Mouse (Mus musculus) lung, embryonic 16.5 days (tissue): ENCODE measurements around the gene Cnot11. TPM values are rescaled to one million over a fixed set of nuclear protein-coding genes. Genes with fewer than 3 reads are reported as not detected.
"Not testable (repeated sequence)": the region's sequence is repeated elsewhere in the genome, so short reads cannot be mapped to it uniquely, and the experiment has no call there.

Experiments used
- ATAC-seq: fragments of 200-750 bp; cut with Nextera tagmentation; 2 replicates; pipeline ENCODE4 v1.8.0; 2017; ENCODE audit warnings: low read depth, mild to moderate bottlenecking, moderate library complexity
- H3K27ac ChIP-seq: fragments of 300-500 bp; sonication (generic); 2 replicates; pipeline ENCODE4 v1.5.1; 2014; ENCODE audit warnings: mild to moderate bottlenecking, control low read depth, low read length
- H3K27me3 ChIP-seq: fragments of 300-500 bp; sonication (generic); 2 replicates; pipeline ENCODE4 v1.6.1; 2014; ENCODE audit warnings: low read depth, low read length, mixed read lengths; ENCODE audit not compliant: control insufficient read depth, insufficient read depth
- H3K36me3 ChIP-seq: fragments of 300-500 bp; sonication (generic); 2 replicates; pipeline ENCODE4 v1.6.1; 2014; ENCODE audit warnings: low read length; ENCODE audit not compliant: control insufficient read depth, insufficient read depth
- H3K4me1 ChIP-seq: fragments of 300-500 bp; sonication (generic); replicated peaks from 2 replicates; pipeline ENCODE4 v1.6.1; 2014; ENCODE audit warnings: low read length, mixed read lengths; ENCODE audit not compliant: control insufficient read depth, insufficient read depth
- H3K4me2 ChIP-seq: fragments of 300-500 bp; sonication (generic); 2 replicates; pipeline ENCODE4 v1.6.1; 2014; ENCODE audit warnings: low read depth, low read length, control low read depth
- H3K4me3 ChIP-seq: fragments of 300-500 bp; sonication (generic); 2 replicates; pipeline ENCODE4 v1.5.1; 2014; ENCODE audit warnings: mild to moderate bottlenecking, low read length, control low read depth
- H3K9ac ChIP-seq: fragments of 300-500 bp; sonication (generic); 2 replicates; pipeline ENCODE4 v1.6.1; 2014; ENCODE audit warnings: low read length, control low read depth
- H3K9me3 ChIP-seq: fragments of 300-500 bp; sonication (generic); 2 replicates; pipeline ENCODE4 v1.6.1; 2016; ENCODE audit warnings: low read length; ENCODE audit not compliant: control insufficient read depth
- WGBS: fragments of 180-500 bp; shearing (Covaris S2); extraction: QIAGEN DNeasy Blood & Tissue Kit; methylation state at CpG from one replicate; pipeline ENCODE4 v1.1.7; 2014; 5-methylcytosine and 5-hydroxymethylcytosine counted together
- polyA plus RNA-seq: library from polyadenylated mRNA; unstranded; fragments of >200 nt; fragmentation: Nextera tagmentation; extraction: Ambion mirVana; gene quantifications from 2 replicates; pipeline ENCODE4 v1.2.1, GENCODE M21; 2015

Cnot11 gene
- polyA plus RNA-seq, 1 experiment from 2014 or later = 11.7 TPM

GRCm38 (mm10) chr1:39583173-39583572 is 48.4 kb downstream of the Cnot11 start:
- peaks cover 2% of the 10 kb centered on the region; the same call in 1 of the 2 replicates for H3K4me1 ChIP-seq
- no peak overlapping the region for H3K27ac ChIP-seq
- no peaks in the 10 kb centered on the region for H3K36me3 ChIP-seq
- H3K27me3 ChIP-seq = no peaks in the 10 kb centered on the region; the same call in 1 of the 2 replicates
- H3K9me3 ChIP-seq = no peaks in the 10 kb centered on the region
- WGBS = 79% methylated on average over 9 of the region's 9 CpGs
- H3K4me2 ChIP-seq = no peak overlapping the region
- H3K9ac ChIP-seq = no peak overlapping the region
- H3K4me3 ChIP-seq = no peak overlapping the region
- ATAC-seq = no peak

DNA sequence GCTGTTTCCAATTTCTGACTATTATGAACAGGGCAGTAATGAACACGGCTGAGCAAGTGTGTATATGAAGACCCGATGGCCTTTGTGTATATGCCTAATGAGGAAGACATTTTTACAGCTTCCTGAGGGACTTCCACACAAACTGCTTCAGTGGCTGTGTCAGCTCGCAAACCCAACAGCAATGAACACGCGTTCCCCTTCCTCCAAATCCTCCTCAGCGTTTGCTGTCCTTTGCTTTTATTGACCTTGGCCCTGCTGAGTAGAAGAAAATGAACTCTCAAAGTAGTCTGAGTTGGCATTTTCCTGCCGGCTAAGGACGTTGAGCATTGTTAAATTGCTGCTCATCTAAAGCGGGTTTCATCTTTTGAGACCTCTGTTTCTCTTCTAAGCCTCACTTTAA is 50.6 kb downstream of the Cnot11 start:
- no peaks in the 10 kb centered on the region; the same call in 1 of the 2 replicates for H3K27me3 ChIP-seq
- WGBS = 78% methylated on average over 9 of the region's 9 CpGs
- H3K4me2 ChIP-seq = no peak overlapping the region
- no peaks in the 10 kb centered on the region for H3K4me1 ChIP-seq
- no peak overlapping the region for H3K4me3 ChIP-seq
- no peaks in the 10 kb centered on the region for H3K36me3 ChIP-seq
- no peaks in the 10 kb centered on the region for H3K9me3 ChIP-seq
- ATAC-seq = no peak
- no peak overlapping the region for H3K9ac ChIP-seq
- H3K27ac ChIP-seq = no peak overlapping the region

DNA sequence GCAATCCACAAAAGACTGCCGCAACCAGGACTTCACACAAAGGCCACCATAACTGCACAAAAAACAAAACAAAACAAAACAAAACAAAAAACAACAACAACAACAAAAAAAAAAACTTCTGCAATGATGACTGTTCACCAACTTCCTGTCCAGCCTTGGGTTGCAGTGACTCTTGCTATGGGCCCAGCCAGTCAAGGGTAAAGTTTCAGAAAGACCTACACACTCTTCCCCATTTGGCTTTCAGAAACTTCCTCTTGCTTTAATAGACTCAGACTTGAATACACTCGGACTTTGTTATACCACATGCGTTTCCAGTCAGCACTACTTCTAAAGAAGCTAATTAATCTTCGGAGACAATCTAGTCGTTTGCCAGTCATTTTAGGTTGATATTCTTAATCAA is 55.4 kb downstream of the Cnot11 start:
- WGBS = 73% methylated on average over 5 of the region's 5 CpGs
- Histone ChIP-seq H3K27ac (no peak overlapping the region), H3K9ac (no peak overlapping the region), H3K27me3 (no peaks in the 10 kb centered on the region), H3K9me3 (no peaks in the 10 kb centered on the region), H3K36me3 (no peaks in the 10 kb centered on the region), H3K4me1 (no peaks in the 10 kb centered on the region), H3K4me3 (no peak overlapping the region), H3K4me2 (no peak overlapping the region)
- ATAC-seq = no peak

DNA sequence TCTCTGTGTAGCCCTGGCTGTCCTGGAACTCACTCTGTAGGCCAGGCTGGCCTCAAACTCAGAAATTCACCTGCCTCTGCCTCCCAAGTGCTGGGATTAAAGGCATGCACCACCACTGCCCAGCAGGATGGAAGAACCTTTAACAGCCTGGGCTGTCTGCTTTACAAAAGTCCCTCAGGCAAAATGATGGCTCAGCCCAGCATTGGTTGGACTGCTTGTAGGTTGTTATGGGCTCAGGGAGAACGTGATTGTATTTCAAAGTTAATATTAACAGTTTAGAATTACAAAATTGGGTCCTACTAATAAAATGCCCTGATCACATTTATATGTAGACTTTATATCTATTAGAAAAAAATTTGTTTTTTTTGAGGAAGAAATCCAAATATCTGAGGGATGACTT is 56.8 kb downstream of the Cnot11 start:
- not testable (repeated sequence) for H3K9ac ChIP-seq, H3K27ac ChIP-seq, ATAC-seq, H3K4me1 ChIP-seq, H3K9me3 ChIP-seq, H3K27me3 ChIP-seq, H3K4me3 ChIP-seq, H3K36me3 ChIP-seq, H3K4me2 ChIP-seq
- 43% methylated on average over 1 of the region's 1 CpGs for WGBS

GRCm38 (mm10) chr1:39592090-39592489 is 57.3 kb downstream of the Cnot11 start:
- Histone ChIP-seq H3K36me3 (no peaks in the 10 kb centered on the region), H3K4me3 (no peak overlapping the region), H3K9ac (no peak overlapping the region), H3K27me3 (no peaks in the 10 kb centered on the region), H3K9me3 (no peaks in the 10 kb centered on the region), H3K27ac (no peak overlapping the region), H3K4me1 (no peaks in the 10 kb centered on the region), H3K4me2 (no peak overlapping the region)
- 60% methylated on average over 4 of the region's 4 CpGs for WGBS
- ATAC-seq = no peak

DNA sequence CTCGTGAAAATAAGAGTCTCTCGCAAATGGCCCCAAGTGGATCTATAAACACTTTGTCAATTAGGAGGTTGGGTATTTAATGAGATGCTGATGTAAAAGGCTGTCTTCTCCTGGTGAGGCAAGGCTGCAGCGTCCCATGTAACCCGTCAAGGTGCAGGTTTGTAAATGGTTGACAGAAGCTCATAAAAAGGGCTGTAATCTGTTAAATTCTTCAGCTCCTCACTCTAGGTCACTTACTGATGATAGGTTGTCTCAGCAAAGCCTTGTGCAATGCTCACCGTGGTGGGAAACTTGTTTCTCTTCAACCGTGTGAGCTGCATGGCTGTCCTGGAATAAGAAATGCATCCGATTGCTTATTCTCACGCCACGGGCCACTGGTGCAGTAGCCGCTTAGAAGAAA is 59.0 kb downstream of the Cnot11 start:
- H3K9me3 ChIP-seq = no peaks in the 10 kb centered on the region
- no peak for ATAC-seq
- H3K27ac ChIP-seq = no peak overlapping the region
- H3K4me1 ChIP-seq = no peaks in the 10 kb centered on the region
- H3K9ac ChIP-seq = no peak overlapping the region
- no peaks in the 10 kb centered on the region for H3K36me3 ChIP-seq
- H3K4me2 ChIP-seq = no peak overlapping the region
- 72% methylated on average over 10 of the region's 10 CpGs for WGBS
- no peak overlapping the region for H3K4me3 ChIP-seq
- no peaks in the 10 kb centered on the region for H3K27me3 ChIP-seq

Other genes starting within 250 kb of the Cnot11 start
- 449 and 553 TPM in 2 replicates for gene Rpl31, start 167.2 kb upstream of the Cnot11 start, polyA plus RNA-seq
- gene Tbc1d8, start 56.2 kb upstream of the Cnot11 start, polyA plus RNA-seq = 13.3 and 14.7 TPM in 2 replicates
- 20.0 and 26.1 TPM in 2 replicates for gene Rnf149, start 42.4 kb downstream of the Cnot11 start, polyA plus RNA-seq
- 0.04 and 0.14 TPM in 2 replicates for gene Creg2, start 116.5 kb downstream of the Cnot11 start, polyA plus RNA-seq
- gene Rfx8, start 186.0 kb downstream of the Cnot11 start, polyA plus RNA-seq = 0.40 and 0.58 TPM in 2 replicates